Mouse (Mus musculus) mouse embryonic stem cell (cell line): ENCODE results near the gene Suv39h1.
"Not testable (repeated sequence)": the region's sequence is repeated elsewhere in the genome, so short reads cannot be mapped to it uniquely, and the experiment has no call there.

Experiments used
- in situ Hi-C, 2 experiments: fragments of 300-500 bp; cut with MboI; formaldehyde crosslinking; loops; 1 replicate in 1 of 2; 3 replicates in 1 of 2; pipeline ENCODE4 v1.14.3; 2019 to 2020; ENCODE audit warnings: low sequenced_read_pairs in 2 of 2, low pct_unique_long_range_greater_than_20kb in 1 of 2, mixed read lengths in 1 of 2; ENCODE audit not compliant: unreplicated experiment in 1 of 2

Suv39h1 gene

DNA sequence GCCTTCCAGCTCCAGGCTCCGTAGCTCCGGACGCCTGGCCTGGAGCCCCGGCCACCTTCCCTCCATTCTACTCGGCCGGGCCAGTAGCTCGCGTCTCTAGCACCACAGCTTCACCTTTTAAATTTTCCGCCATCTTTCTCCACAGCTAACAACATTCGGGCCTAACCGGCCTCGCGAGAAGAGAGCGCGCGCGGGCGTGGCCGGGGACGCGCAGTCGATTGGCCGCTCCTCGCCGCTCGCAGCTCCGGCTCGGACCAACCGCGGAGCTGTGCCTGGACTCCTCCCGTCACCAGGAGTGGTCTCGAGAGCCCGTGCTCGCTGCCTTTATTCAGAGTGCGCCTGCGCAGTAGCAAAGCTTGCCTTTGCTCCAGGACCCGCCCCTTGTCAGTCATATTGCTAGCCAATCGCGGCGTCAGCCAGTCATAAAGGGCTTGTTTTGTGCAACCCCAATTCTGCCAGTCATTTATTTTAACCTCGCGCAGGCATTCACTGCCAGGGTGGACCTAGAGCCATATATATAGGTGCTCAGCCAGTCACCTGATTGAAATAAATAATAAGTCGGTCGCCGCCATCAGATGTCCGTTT lies at the start of gene Suv39h1:
Gene Suv39h1, minus strand, starts transcription at position 331 of the 585 bp plus-strand sequence.
- in situ Hi-C loops = no loop called here

DNA sequence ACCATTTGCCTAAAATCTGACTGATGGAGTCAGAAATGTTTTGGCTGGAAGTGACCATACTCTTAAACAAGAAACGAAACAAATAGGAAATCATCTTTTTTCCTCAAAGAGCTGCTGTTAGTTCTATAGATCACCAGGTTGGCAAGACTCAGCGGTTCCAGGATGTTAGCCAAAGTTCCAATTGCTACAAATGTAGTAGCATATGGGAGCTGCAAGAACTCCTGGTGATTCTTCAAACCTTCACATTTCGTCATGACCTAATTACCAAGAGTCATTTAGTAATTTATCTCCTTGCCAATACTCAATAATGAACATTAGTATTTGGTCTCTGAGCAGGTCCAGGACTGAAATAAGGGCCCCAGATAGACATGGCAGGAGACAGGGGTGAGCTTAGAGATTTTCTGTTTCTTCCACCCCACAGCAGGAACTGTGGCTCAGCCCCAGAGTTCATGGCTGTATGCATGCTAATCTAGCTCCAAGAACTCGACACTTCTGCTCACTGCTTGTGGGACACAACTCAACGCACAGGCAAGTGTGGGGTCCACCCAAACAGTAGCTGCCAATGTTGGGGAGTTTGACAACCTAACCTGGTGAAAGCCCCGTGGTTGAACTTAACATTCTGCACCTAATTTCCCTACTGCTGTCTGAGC lies 49.4 kb upstream of the Suv39h1 start:
- in situ Hi-C loops = no loop called here

DNA sequence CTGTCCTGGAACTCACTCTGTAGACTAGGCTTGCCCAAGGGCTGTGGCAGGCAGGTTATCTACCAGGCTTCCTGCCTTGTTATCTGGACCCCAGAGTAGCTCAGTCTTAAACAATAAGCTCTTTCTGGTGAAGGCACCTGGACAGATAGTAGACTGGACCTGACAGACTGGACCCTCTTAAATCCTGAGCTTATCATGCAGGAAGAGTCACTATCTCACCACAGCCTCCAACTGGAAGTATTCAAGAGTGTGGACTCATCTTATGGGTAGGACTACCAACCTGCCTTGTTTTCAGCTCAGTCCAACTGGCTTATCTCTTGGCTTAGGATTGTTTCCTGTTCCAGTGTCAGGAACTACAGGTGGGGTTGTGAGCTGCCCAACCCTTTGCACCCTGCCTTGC lies 42.7 kb upstream of the Suv39h1 start:
- in situ Hi-C loops = no loop called here

DNA sequence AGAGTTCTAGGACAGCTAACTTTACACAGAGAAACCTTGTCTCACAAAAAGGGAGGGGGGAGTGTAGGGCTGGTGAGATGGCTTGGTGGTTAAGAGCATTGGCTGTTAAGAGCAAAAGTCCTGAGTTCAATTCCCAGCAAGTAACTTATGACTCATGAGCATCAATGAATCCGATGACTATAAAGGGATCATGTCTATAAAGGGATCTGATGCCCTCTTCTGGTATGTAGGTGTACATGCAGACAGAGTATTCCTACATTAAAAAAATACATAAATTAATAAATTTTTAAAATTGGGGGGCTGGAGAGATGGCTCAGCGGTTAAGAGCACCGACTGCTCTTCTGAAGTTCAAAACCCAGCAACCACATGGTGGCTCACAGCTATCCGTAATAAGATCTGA lies 40.7 kb upstream of the Suv39h1 start:
- in situ Hi-C loops = no loop called here

DNA sequence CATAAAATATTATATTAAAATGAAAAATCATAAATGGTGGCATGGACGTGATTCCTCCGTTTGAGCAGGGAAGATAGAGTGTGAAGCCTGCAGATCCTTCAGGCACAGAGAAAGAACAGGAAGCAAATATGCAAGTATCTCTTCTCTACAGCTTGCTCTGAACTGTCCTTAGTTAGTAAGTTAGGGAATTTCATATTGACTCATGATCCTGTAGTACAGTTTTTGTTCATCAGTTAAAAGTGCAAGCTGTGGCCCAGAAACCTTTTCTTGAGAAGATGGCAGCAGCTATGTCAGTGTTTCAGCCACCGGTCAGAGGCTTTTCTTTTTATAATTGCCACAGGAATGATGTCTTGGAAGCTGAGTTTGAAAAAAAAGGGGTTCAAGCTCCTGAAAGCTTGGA lies 30.5 kb upstream of the Suv39h1 start:
- in situ Hi-C loops = loop anchor here in 1 of 2 experiments (10.0 kb wide), 1 partner anchor 180 kb away; the partner anchor contains the start of gene Eras

DNA sequence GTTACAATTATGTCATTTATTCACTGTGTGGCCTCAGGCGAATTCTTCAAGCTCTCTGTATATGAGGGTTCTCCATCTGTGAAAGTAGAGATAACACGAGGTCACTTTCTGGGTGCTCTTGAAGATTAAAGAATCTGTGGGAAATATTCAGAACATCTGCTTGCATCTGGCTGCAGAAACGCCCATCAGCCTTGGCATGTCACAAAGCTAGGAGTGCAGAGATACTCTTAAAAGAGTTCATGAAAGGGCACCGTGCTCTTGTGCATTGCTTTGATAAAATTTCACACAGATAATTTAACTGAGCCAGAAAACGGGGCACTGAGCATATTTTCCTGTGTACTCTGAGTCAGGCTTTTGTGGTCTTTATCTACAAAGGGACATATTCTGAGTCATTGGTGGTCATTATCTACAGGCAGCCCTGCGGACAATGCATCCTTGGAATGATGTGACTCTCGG lies 27.7 kb upstream of the Suv39h1 start:
- in situ Hi-C loops = loop anchor here in 1 of 2 experiments (10.0 kb wide), 1 partner anchor 177 kb away; the partner anchor contains the start of gene Eras

DNA sequence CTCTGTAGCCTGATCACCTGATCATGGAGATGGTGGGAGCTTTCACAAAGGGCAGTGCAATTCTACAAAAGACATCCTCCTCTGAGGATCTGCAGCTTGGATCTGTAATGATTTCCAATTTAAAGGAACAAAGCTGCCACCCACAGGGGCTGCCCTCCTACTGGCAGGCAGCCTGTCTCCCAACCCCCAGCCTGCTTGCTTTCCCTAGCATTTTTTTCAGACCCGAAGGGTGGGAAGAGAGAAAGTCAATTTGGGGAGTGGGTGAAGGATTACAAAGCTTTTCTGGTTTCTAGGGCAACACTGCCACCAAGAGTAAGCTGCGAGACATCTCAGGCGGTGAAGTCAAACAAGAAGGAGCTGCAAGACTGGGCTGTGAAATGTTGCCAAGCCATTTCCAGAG lies 26.5 kb upstream of the Suv39h1 start:
- in situ Hi-C loops = loop anchor here in 1 of 2 experiments (10.0 kb wide), 1 partner anchor 176 kb away; the partner anchor contains the start of gene Eras

DNA sequence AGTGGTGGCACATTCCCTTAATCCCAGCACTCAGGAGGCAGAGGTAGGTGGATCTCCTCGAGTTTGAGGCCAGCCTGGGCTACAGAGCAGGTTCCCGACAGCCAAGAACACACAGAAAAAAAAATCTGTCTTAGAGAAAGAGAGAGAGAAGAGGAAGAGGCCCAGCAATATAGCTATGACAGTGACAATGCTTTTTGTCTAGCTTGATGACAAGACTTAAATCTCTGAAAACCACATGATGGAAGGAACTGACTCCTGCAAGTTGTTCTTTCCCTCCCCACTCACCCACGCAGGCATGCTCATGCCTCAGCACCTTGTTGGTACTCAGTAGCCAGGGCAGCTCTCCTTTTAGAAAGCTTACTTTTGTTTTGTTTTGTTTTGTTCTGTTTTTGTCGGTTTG lies 24.9 kb upstream of the Suv39h1 start:
- in situ Hi-C loops = no loop called here

DNA sequence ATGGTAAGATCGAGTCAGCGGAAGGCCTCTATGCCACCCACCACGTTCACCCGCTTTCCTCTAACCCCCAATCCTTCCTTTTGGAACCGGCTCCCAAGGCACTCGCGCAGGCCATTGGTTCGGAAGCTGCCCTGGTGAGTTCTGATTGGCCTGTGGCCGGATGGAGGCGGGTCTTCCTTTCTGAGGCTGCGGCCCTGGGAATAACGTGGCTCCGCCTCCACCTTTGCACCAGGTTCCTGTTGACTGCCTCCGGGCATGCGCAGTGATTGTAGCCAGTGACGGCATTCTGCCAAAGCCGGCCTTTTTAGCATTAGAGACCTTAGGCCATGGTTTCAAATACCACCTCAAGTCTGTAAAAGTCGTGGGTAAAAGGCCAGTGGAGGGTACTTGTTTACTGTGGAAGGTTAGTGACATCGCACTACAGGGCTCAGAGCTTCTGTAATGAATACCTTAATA lies 22.3 kb upstream of the Suv39h1 start:
- in situ Hi-C loops = no loop called here

DNA sequence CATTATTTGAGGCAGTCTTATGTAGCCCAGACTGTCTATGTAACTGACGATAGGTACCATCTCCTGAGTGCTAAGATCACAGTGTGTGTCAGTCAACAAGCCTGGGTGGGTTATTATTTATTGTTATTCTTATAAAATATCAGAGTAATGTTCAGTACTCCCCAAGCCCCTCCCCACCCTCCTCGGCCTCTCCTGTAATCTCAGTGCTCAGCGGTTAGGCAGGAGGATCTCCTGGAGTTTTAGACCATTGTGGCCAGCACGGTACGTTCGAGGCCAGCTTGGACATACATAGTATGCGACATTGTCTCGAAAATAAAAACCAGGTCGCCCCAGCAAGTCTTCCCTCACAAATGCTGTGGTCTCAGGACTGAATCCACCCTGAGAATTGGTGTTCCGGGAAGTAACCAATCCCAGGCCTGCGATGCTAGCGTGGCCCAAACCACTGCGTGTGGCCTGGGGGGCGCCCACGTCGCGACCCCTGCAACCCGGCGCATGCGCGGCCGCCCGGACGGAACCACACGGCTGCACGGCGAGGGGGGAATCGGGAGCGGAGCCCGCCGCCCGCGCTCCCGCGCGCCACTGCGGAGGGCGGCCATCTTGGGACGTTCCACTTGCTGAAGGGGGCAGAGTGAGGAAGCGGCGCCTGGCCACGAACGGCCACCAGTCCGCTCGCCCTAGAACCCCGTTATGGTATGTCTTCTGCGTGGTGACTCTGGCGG lies 21.7 kb upstream of the Suv39h1 start:
- in situ Hi-C loops = not testable (repeated sequence)

DNA sequence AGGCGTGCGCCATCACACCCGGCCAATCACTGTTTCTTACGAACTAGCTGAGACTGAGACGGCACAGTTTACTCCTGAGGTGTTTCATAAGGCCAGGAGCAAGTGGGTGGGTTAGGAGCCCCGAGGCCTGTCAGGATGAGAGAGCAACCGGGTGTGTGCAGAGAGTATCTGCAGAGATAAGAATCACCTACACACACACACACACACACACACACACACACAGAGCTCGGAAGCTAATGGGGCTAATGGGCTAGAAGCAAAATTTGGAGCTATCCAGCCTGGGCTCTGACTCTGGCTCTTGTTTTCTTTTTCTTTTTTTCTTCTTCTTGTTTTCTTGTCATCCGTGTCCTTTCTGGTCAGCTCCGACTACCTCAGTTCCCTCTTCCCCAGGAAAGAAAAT lies 21.0 kb upstream of the Suv39h1 start:
- in situ Hi-C loops = no loop called here

DNA sequence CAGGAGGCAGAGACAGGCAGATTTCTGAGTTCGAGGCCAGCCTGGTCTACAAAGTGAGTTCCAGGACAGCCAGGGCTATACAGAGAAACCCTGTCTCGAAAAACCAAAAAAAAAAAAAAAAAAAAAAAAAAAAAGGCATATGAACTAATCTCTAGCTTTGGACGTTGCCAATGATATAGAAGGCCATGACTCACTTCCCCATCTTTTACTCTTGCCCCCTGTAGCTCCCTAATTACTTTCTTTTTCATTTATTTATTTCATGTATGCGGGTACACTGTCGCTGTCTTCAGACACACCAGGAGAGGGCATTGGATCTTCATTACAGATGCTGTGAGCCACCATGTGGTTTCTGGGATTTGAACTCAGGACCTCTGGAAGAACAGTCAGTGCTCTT lies 16.4 kb upstream of the Suv39h1 start:
- in situ Hi-C loops = not testable (repeated sequence)

DNA sequence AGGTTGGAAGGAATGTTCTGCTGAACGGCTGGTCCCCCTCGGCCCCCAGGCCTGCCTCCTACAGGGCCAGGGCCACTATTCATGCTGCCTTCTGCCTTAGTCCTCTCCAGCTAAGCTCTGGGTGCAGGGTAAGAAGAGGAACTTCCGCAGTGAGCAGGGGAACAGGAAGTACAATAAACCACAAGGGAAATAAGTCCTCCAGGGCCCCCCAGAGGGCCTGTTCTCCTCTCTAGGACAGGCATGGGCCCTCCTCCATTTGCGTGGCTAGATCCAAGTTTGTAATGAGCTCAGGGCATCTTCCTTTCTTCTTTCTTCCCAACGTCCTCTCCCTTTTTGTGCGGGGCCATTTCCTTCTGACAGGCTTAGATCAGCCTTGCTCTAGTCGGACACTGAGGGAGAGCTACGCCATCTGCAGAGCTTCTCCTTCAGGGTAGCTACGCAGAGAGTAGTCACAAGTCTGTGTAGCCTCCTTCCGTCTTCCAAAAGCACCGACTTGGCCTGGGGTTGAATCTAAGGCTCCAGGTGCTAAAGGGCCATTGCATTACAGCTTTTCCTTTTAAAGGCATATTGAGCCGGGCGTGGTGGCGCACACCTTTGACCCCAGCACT lies 15.9 kb upstream of the Suv39h1 start, which contains the start of gene Was:
Gene Was, minus strand, starts transcription at position 153 of the 608 bp plus-strand sequence.
- in situ Hi-C loops = no loop called here

DNA sequence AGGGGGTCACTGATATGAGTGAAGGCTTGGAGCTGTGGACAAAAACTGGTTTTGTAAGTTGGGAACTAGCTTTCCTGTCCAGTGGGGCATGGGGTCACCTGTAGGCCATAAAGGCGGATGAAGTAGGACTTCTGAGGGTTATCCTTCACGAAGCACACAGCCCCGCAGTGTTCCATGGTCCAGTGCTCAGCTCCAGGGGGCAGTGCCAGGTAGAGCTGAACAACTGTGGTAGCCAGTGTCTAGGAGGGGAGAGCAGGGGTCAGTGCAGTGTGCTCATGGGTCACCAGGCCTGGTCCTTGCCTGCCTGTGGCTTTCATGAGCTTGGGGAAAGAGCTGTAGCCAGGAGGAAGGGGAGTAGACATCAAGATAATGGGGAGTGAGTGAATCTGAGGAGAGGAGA lies 15.2 kb upstream of the Suv39h1 start:
- in situ Hi-C loops = no loop called here

DNA sequence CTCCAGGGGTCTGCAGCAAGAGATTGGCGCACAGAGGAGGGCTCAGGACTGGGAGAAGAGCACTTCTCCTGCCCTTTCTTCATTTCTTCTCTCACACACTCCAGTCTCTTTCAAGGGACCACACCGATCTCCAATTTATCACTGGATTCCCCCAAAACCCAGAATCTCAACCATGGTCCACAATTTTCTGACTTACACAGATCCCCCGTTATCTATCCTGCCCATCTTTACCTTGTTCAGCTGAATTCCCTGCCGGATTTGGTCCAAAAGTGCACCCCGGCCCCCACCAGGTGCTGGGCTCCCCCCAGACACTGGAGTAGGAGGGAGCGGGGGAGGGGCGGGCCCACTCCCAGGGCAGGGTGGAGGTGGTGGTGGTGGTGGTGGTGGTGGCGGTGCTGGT lies 11.1 kb upstream of the Suv39h1 start:
- in situ Hi-C loops = no loop called here

DNA sequence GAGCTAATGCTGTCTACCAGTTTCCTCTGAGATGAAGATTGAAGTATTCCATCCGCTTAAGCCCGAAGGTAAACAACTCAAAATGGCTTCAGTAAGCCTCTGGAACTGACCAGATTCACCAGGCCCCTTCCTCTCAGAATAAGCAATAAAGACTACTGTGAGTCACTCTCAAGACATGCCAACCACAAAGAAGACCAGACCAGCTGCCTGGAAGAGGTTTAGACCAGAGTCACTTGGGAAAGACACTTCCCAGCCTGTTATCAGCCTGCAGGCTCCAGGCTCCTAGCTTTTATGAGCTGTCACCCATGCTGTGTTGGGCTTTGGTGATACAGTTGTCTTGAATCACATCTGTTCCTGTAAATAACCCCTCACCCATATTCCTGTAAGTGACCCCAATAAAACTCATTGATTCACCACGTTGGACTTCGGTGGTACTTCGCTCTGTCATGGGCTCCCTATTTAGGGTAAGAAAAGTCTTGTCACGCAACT lies 10.3 kb upstream of the Suv39h1 start:
- in situ Hi-C loops = no loop called here

DNA sequence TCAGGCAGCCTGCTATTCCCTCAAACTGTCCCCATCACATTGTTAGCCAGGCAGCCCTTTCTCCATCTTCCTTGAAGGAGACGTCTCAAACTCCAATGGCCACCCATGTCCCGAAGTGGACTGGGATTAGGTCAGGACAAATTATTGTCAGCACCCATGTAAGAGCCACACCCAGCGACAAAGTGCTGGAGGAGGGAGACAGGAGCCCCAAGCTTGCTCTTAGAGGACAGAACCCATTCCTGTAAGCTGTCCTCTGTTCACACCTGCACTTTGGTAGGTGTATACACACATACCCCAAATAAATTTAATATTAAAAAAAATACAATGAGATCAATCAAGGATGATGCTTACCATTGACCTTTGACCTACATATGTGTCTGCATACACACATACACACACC lies 544 bp upstream of the Suv39h1 start:
- in situ Hi-C loops = no loop called here

DNA sequence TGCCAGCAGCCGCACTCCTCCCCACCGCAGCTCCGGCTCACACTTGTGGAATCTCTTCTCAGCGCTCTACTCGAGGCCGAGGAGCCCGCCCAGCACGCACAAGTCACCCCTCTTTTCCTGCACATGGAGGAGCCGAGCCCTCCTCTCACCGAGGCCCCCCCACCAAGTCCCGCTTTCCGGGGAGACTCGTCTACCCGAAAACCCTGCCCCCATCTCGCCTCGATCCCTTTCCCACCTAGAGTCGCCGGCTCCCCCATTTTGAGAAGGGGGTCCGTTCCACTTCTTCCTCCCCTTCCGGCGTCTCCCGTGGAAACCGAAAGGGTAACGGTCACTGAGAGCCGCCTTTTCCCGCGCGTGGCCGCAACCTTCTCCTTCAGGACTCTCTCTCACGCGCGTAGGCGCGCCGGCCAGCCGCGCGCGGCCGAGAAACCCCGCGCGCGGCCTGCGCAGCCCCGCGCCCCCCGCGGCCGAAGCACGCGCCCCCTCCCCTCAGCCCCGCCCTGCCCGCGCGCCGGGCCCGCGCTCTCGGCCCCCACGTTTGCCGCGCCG lies 605 bp downstream of the Suv39h1 start:
- in situ Hi-C loops = no loop called here

DNA sequence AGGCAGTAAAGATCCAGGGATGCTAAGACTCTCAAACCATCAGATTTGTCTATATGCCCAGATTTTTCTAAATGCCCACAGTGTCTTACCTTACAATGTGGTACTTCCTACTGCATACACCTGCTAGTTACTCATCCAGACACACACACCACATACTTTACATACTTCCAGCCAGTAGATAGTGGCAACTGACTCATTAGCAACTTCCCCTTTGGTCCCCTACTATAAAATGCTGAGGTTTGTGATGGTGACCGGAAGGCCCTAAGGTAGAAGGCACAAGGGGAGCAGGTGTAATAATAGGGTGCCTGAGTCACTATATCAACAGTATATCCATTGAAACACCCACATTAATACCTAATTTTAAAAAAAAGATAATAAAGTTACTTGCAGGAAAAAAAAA lies 5.4 kb downstream of the Suv39h1 start:
- in situ Hi-C loops = no loop called here
